Mouse (Mus musculus) intestine, embryonic 16.5 days (tissue): Measurements from ENCODE around the gene Gm21883. TPM values are rescaled to one million over a fixed set of nuclear protein-coding genes. Genes with fewer than 3 reads are reported as not detected.
"Not testable (repeated sequence)": the region's sequence is repeated elsewhere in the genome, so short reads cannot be mapped to it uniquely, and the experiment has no call there.

Source experiments
- ATAC-seq: fragments of 200-750 bp; cut with Nextera tagmentation; 2 replicates; pipeline ENCODE4 v1.8.0; 2017; ENCODE audit warnings: moderate TSS enrichment, moderate library complexity
- H3K27ac ChIP-seq: fragments of 300-500 bp; sonication (generic); 2 replicates; pipeline ENCODE4 v1.5.1; 2014; ENCODE audit warnings: mild to moderate bottlenecking, low read length
- H3K27me3 ChIP-seq: fragments of 300-500 bp; sonication (generic); replicated peaks from 2 replicates; pipeline ENCODE4 v1.6.1; 2014; ENCODE audit warnings: low read length, control low read depth, mixed read lengths; ENCODE audit not compliant: control insufficient read depth, insufficient read depth
- H3K36me3 ChIP-seq: fragments of 300-500 bp; sonication (generic); 2 replicates; pipeline ENCODE4 v1.6.1; 2014; ENCODE audit warnings: low read length, control low read depth; ENCODE audit not compliant: control insufficient read depth, insufficient read depth
- H3K4me1 ChIP-seq: fragments of 300-500 bp; sonication (generic); 2 replicates; pipeline ENCODE4 v1.6.1; 2014; ENCODE audit warnings: low read length, control low read depth, mixed read lengths; ENCODE audit not compliant: control insufficient read depth, insufficient read depth
- H3K4me2 ChIP-seq: fragments of 300-500 bp; sonication (generic); 2 replicates; pipeline ENCODE4 v1.6.1; 2014; ENCODE audit warnings: low read depth, low read length, control low read depth
- H3K4me3 ChIP-seq: fragments of 300-500 bp; sonication (generic); 2 replicates; pipeline ENCODE4 v1.5.1; 2014; ENCODE audit warnings: mild to moderate bottlenecking, low read length
- H3K9ac ChIP-seq: fragments of 300-500 bp; sonication (generic); 2 replicates; pipeline ENCODE4 v1.6.1; 2014; ENCODE audit warnings: low read depth, low read length
- H3K9me3 ChIP-seq: fragments of 300-500 bp; sonication (generic); 2 replicates; pipeline ENCODE4 v1.6.1; 2016; ENCODE audit warnings: low read length, control low read depth; ENCODE audit not compliant: control insufficient read depth
- WGBS: fragments of 180-500 bp; shearing (Covaris S2); extraction: QIAGEN DNeasy Blood & Tissue Kit; methylation state at CpG from one replicate; pipeline ENCODE4 v1.1.7; 2014; 5-methylcytosine and 5-hydroxymethylcytosine counted together
- polyA plus RNA-seq: library from polyadenylated mRNA; unstranded; fragments of >200 nt; fragmentation: Nextera tagmentation; extraction: Ambion mirVana; gene quantifications from 2 replicates; pipeline ENCODE4 v1.2.1, GENCODE M21; 2015

The Gm21883 gene
- not detected in 2 replicates for polyA plus RNA-seq

DNA sequence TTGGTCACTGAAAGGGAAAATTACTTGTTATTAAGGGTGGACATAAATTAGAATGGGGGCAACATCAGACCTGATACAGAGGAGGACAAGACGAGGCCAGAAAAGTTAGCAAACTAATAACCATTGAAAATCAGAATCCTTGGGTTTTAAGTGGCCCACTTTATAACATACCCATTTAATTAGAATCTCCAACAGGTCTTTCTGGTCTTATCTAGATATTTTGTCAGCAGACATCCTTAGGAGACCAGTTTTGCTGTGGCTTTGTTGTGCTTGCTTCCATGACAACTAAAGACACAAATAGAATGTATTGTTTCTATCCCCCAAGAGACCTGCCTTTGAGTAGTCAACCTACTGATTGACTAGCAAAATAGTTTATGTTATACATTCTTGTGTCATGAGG, at the start of gene Gm21883:
Gm21883 (minus strand) TSS at position 101 of the 400 bp plus-strand sequence.
- H3K4me1 ChIP-seq, H3K27me3 ChIP-seq, H3K36me3 ChIP-seq, H3K4me3 ChIP-seq, H3K9me3 ChIP-seq, H3K27ac ChIP-seq, H3K9ac ChIP-seq, ATAC-seq, H3K4me2 ChIP-seq: not testable (repeated sequence)
- WGBS: no CpG with 5 or more reads among the region's 1 CpGs

DNA sequence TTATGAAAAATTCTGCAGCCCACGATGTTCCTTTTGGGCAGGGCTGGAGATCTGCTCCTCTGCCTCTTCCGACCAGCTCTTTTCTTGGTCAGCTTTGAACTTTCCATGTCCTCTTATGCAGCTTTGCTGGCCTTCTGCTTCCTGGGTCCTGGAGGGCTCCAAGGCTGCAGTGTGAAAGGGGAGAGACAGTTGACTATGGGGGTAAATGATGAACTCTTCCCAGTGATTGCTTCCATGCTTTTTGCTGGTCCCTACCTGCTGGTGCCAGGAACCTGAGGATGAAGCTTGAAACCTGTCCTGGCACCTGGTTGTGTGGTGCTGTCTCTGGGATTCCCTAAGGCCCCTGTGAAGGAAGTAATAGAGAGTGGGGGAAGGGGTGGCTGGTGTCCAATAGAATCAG, 44.7 kb upstream of the Gm21883 start, which contains the start of gene Spin2e:
Spin2e (minus strand) TSS at position 101 of the 400 bp plus-strand sequence.
- not testable (repeated sequence) for H3K4me3 ChIP-seq, ATAC-seq, H3K27ac ChIP-seq, H3K27me3 ChIP-seq, H3K4me1 ChIP-seq, H3K4me2 ChIP-seq, H3K9me3 ChIP-seq, H3K36me3 ChIP-seq, H3K9ac ChIP-seq
- WGBS: 100% methylated on average over 1 of the region's 2 CpGs

Other genes with a start within 250 kb of the Gm21883 start
- not detected in 2 replicates for gene Btbd35f26, start 237.8 kb downstream of the Gm21883 start, polyA plus RNA-seq
- not detected in 2 replicates for gene Btbd35f19, start 190.4 kb downstream of the Gm21883 start, polyA plus RNA-seq
- gene Spin2e, start 44.6 kb upstream of the Gm21883 start, polyA plus RNA-seq: not detected in 2 replicates
- gene Btbd35f25, start 142.9 kb upstream of the Gm21883 start, polyA plus RNA-seq: not detected in 2 replicates